Mouse (Mus musculus) small intestine, adult 2 months (tissue): ENCODE results near the gene Slc4a8.

Experiments used
- CTCF ChIP-seq: fragments of 200-500 bp; IDR thresholded peaks from 2 replicates; pipeline ENCODE4 v1.5.1; 2012; ENCODE audit warnings: low read depth, mild to moderate bottlenecking, control low read depth, inconsistent platforms, low read length, moderate library complexity, mixed read lengths; ENCODE audit not compliant: insufficient replicate concordance, insufficient read length; ENCODE audit errors: extremely low read depth
- POLR2A ChIP-seq: fragments of 200-500 bp; IDR thresholded peaks from 2 replicates; pipeline ENCODE4 v1.6.1; 2012; ENCODE audit warnings: low read depth, mild to moderate bottlenecking, control low read depth, inconsistent platforms, low read length, moderate library complexity

DNA sequence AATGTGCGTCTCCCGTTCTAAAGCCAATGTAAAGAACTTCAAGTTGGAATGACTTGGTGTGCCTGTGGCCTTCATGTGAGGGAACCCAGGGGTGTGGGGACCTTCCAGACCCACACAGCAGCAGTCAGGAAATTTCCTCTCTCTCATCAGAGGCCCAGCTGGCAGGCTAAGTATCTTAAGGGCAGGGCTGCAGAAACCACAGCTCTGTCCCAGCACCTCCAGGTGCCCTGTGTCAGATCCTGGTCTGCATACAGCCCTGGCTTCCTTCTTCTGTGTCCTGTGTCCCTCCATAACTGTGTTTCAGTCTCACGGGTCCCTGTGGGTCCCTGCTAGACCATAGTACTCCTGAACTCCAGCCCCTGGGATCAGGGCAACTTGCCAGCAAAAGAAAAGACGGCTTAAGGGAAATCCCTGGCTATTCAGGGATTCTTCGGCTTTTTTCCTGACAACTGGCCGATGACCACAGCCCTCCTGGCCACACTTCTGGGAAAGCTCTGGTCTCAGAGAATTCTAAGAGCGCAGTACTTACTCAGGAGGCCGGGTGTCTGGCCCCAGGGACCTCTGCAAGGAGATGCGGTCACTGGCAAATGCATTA, 46.1 kb upstream of the Slc4a8 start:
- TF ChIP-seq POLR2A: no peak
- no peak for TF ChIP-seq CTCF
